Mouse (Mus musculus) neural tube, embryonic 15.5 days (tissue): Measurements from ENCODE around the gene Pde7b. TPM values are rescaled to one million over a fixed set of nuclear protein-coding genes. Genes with fewer than 3 reads are reported as not detected.

ENCODE experiments used
- ATAC-seq: fragments of 200-750 bp; cut with Nextera tagmentation; 2 replicates; pipeline ENCODE4 v1.8.0; 2017; ENCODE audit warnings: mild to moderate bottlenecking, moderate TSS enrichment, moderate library complexity; ENCODE audit not compliant: low FRiP score
- H3K27ac ChIP-seq: fragments of 300-500 bp; sonication (generic); replicated peaks from 2 replicates; pipeline ENCODE4 v1.5.1; 2015; ENCODE audit warnings: mild to moderate bottlenecking, inconsistent platforms
- H3K27me3 ChIP-seq: fragments of 300-500 bp; sonication (generic); replicated peaks from 2 replicates; pipeline ENCODE4 v1.6.1; 2015; ENCODE audit warnings: inconsistent platforms
- H3K36me3 ChIP-seq: fragments of 300-500 bp; sonication (generic); 2 replicates; pipeline ENCODE4 v1.6.1; 2015; ENCODE audit warnings: inconsistent platforms
- H3K4me1 ChIP-seq: fragments of 300-500 bp; sonication (generic); 2 replicates; pipeline ENCODE4 v1.6.1; 2015; ENCODE audit warnings: inconsistent platforms
- H3K4me2 ChIP-seq: fragments of 300-500 bp; sonication (generic); 2 replicates; pipeline ENCODE4 v1.6.1; 2015; ENCODE audit warnings: inconsistent platforms, mild to moderate bottlenecking, moderate library complexity
- H3K4me3 ChIP-seq: fragments of 300-500 bp; sonication (generic); replicated peaks from 2 replicates; pipeline ENCODE4 v1.5.1; 2015; ENCODE audit warnings: mild to moderate bottlenecking, inconsistent platforms
- H3K9ac ChIP-seq: fragments of 300-500 bp; sonication (generic); replicated peaks from 2 replicates; pipeline ENCODE4 v1.6.1; 2015; ENCODE audit warnings: mild to moderate bottlenecking, inconsistent platforms
- H3K9me3 ChIP-seq: fragments of 300-500 bp; sonication (generic); replicated peaks from 2 replicates; pipeline ENCODE4 v1.6.1; 2016; ENCODE audit warnings: inconsistent platforms
- WGBS: fragments of 180-500 bp; shearing (Covaris S2); methylation state at CpG from one replicate; pipeline ENCODE4 v1.1.7; 2015; ENCODE audit warnings: mixed read lengths; 5-methylcytosine and 5-hydroxymethylcytosine counted together
- polyA plus RNA-seq: library from polyadenylated mRNA; unstranded; fragments of >200 nt; fragmentation: Nextera tagmentation; extraction: Ambion mirVana; gene quantifications from 2 replicates; pipeline ENCODE4 v1.2.1, GENCODE M21; 2015

Gene Pde7b
- polyA plus RNA-seq, 1 experiment from 2014 or later: 3.9 TPM

- H3K9ac ChIP-seq: no peak overlapping the region
- ATAC-seq: no peak
- no peaks in the 10 kb centered on the region for H3K9me3 ChIP-seq
- H3K4me2 ChIP-seq: no peak overlapping the region
- H3K4me3 ChIP-seq: no peak overlapping the region
- no peak overlapping the region for H3K27ac ChIP-seq
- H3K4me1 ChIP-seq: no peaks in the 10 kb centered on the region
- no peaks in the 10 kb centered on the region for H3K36me3 ChIP-seq
- H3K27me3 ChIP-seq: no peaks in the 10 kb centered on the region
- 87% methylated on average over 3 of the region's 3 CpGs for WGBS
These were observed 14.9 kb upstream of the Pde7b start for GRCm38 (mm10) chr10:20739801-20740200.

GRCm38 (mm10) chr10:20737146-20737545 is 12.3 kb upstream of the Pde7b start:
- WGBS: 54% methylated on average over 4 of the region's 4 CpGs
- Histone ChIP-seq H3K4me3 (no peak overlapping the region), H3K9me3 (no peaks in the 10 kb centered on the region), H3K27ac (no peak overlapping the region), H3K4me1 (no peaks in the 10 kb centered on the region), H3K4me2 (no peak overlapping the region), H3K9ac (no peak overlapping the region), H3K27me3 (no peaks in the 10 kb centered on the region), H3K36me3 (no peaks in the 10 kb centered on the region)
- no peak for ATAC-seq

- no peaks in the 10 kb centered on the region for H3K27me3 ChIP-seq
- no peaks in the 10 kb centered on the region for H3K36me3 ChIP-seq
- 69% methylated on average over 3 of the region's 3 CpGs for WGBS
- no peak overlapping the region for H3K4me2 ChIP-seq
- no peaks in the 10 kb centered on the region for H3K4me1 ChIP-seq
- H3K4me3 ChIP-seq: no peak overlapping the region
- no peak overlapping the region for H3K9ac ChIP-seq
- ATAC-seq: no peak
- H3K27ac ChIP-seq: no peak overlapping the region
- no peaks in the 10 kb centered on the region for H3K9me3 ChIP-seq
These were observed 11.0 kb upstream of the Pde7b start for GRCm38 (mm10) chr10:20735775-20736449.

GRCm38 (mm10) chr10:20733576-20733975 is 8.7 kb upstream of the Pde7b start:
- WGBS: 84% methylated on average over 5 of the region's 5 CpGs
- Histone ChIP-seq H3K9me3 (no peaks in the 10 kb centered on the region), H3K4me3 (no peak overlapping the region), H3K27me3 (no peaks in the 10 kb centered on the region), H3K36me3 (no peaks in the 10 kb centered on the region), H3K9ac (no peak overlapping the region), H3K4me2 (no peak overlapping the region), H3K27ac (no peak overlapping the region), H3K4me1 (no peaks in the 10 kb centered on the region)
- ATAC-seq: no peak

- no peaks in the 10 kb centered on the region for H3K27me3 ChIP-seq
- no peaks in the 10 kb centered on the region for H3K36me3 ChIP-seq
- no peak overlapping the region for H3K4me2 ChIP-seq
- H3K4me3 ChIP-seq: no peak overlapping the region
- no peak for ATAC-seq
- H3K27ac ChIP-seq: no peak overlapping the region
- H3K4me1 ChIP-seq: no peaks in the 10 kb centered on the region
- no peaks in the 10 kb centered on the region for H3K9me3 ChIP-seq
- H3K9ac ChIP-seq: no peak overlapping the region
- 34% methylated on average over 2 of the region's 2 CpGs for WGBS
These were observed 7.3 kb upstream of the Pde7b start for GRCm38 (mm10) chr10:20732180-20732579.

- Histone ChIP-seq H3K27ac (no peak overlapping the region), H3K9ac (no peak overlapping the region), H3K9me3 (no peaks in the 10 kb centered on the region), H3K36me3 (no peaks in the 10 kb centered on the region), H3K4me1 (peaks cover 8% of the 10 kb centered on the region), H3K4me2 (no peak overlapping the region), H3K27me3 (no peaks in the 10 kb centered on the region), H3K4me3 (no peak overlapping the region)
- ATAC-seq: no peak
- WGBS: 76% methylated on average over 1 of the region's 1 CpGs
These were observed 5.2 kb upstream of the Pde7b start for GRCm38 (mm10) chr10:20730034-20730433.

- Histone ChIP-seq H3K36me3 (no peaks in the 10 kb centered on the region), H3K9me3 (no peaks in the 10 kb centered on the region), H3K9ac (0 out of 2 replicates have a peak overlapping the region, but pooled peaks have one; percentile 37), H3K4me2 (peak overlapping the region; percentile 67), H3K4me3 (peak overlapping the region; percentile 38), H3K27me3 (no peaks in the 10 kb centered on the region), H3K4me1 (peaks cover 27% of the 10 kb centered on the region), H3K27ac (no peak overlapping the region)
- peak; percentile 33; the same call in 1 of the 2 replicates for ATAC-seq
- WGBS: 69% methylated on average over 8 of the region's 8 CpGs
These were observed 606 bp upstream of the Pde7b start for GRCm38 (mm10) chr10:20725384-20725983.

GRCm38 (mm10) chr10:20724451-20724850 is 427 bp downstream of the Pde7b start:
- WGBS: 29% methylated on average over 10 of the region's 10 CpGs
- ATAC-seq: no peak
- peaks cover 27% of the 10 kb centered on the region for H3K4me1 ChIP-seq
- H3K9me3 ChIP-seq: no peaks in the 10 kb centered on the region
- peak overlapping the region; percentile 38 for H3K4me3 ChIP-seq
- H3K4me2 ChIP-seq: peak overlapping the region; percentile 67
- H3K9ac ChIP-seq: peak overlapping the region; percentile 37
- H3K27me3 ChIP-seq: no peaks in the 10 kb centered on the region
- peak overlapping the region; percentile 54; the same call in 1 of the 2 replicates for H3K27ac ChIP-seq
- H3K36me3 ChIP-seq: no peaks in the 10 kb centered on the region

- Histone ChIP-seq H3K27me3 (no peaks in the 10 kb centered on the region), H3K36me3 (no peaks in the 10 kb centered on the region), H3K9me3 (no peaks in the 10 kb centered on the region), H3K4me3 (peak overlapping the region; percentile 38), H3K27ac (no peak overlapping the region; the same call in 1 of the 2 replicates), H3K4me2 (peak overlapping the region; percentile 67), H3K4me1 (peaks cover 27% of the 10 kb centered on the region), H3K9ac (peak overlapping the region; percentile 37; the same call in 1 of the 2 replicates)
- 6% methylated on average over 3 of the region's 3 CpGs for WGBS
- ATAC-seq: no peak
These were observed 916 bp downstream of the Pde7b start for GRCm38 (mm10) chr10:20723962-20724361.

- H3K27me3 ChIP-seq: no peaks in the 10 kb centered on the region
- WGBS: 27% methylated on average over 3 of the region's 3 CpGs
- H3K4me2 ChIP-seq: peak overlapping the region; percentile 67
- H3K4me3 ChIP-seq: peak overlapping the region; percentile 8
- H3K36me3 ChIP-seq: no peaks in the 10 kb centered on the region
- peak; percentile 61; the same call in 1 of the 2 replicates for ATAC-seq
- peak overlapping the region; percentile 34; the same call in 1 of the 2 replicates for H3K27ac ChIP-seq
- peaks cover 27% of the 10 kb centered on the region for H3K4me1 ChIP-seq
- H3K9me3 ChIP-seq: no peaks in the 10 kb centered on the region
- H3K9ac ChIP-seq: no peak overlapping the region
These were observed 1.4 kb downstream of the Pde7b start for GRCm38 (mm10) chr10:20723521-20723915.

- Histone ChIP-seq H3K4me2 (peak overlapping the region; percentile 67), H3K9me3 (no peaks in the 10 kb centered on the region), H3K4me1 (peaks cover 27% of the 10 kb centered on the region), H3K36me3 (no peaks in the 10 kb centered on the region), H3K9ac (no peak overlapping the region), H3K27me3 (no peaks in the 10 kb centered on the region), H3K27ac (peak overlapping the region; percentile 34), H3K4me3 (peak overlapping the region; percentile 8)
- ATAC-seq: peak; percentile 11; the same call in 1 of the 2 replicates
- 27% methylated on average over 9 of the region's 9 CpGs for WGBS
These were observed 2.0 kb downstream of the Pde7b start for GRCm38 (mm10) chr10:20722651-20723520.
